Mouse (Mus musculus): ENCODE results near the gene Sfxn1.

The Sfxn1 gene

DNA sequence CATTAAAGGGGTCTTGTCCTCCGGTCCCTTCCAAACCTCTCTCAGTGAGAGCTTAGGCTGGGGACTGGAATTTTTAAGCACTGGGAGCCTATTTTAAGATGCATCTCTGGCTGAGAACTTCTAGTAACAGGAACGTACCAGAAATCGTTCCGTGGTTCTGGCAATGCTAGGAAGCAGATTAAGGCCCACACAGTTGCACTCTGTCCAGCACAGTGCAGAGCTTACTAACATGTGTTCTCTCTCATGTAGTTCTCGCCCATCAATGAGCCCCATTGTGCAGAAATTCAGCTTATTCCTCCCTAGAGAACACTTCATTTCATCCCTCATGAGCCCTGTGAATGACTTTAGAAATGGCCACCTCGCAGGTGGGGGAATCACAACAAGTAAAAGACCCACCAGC lies 44.1 kb downstream of the Sfxn1 start:
- no peak for DNase-seq (ENCODE audit: low read depth in 1 of 2, low spot score in 2 of 2)

DNA sequence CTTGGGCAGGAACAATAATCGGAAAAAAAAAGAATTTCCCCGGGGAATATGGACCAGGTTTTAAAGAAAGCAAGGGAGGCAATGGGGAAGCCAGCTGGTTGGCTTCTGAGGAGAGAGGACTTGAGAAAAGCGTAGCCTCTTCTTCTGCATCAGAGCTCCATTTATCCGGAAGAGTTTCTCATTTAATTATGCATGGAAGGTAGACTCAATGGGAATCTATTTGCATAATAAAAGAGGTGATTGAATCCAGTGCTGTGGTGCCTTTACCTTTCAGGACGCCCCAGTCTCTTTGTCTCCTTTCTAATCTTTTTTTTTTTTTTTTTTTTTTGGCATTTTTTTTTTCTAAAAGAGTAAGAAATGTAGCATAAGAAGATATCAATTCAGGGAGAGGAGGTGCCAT lies 46.7 kb downstream of the Sfxn1 start:
- DNase-seq (ENCODE audit: low read depth in 1 of 2, low spot score in 2 of 2): no peak

DNA sequence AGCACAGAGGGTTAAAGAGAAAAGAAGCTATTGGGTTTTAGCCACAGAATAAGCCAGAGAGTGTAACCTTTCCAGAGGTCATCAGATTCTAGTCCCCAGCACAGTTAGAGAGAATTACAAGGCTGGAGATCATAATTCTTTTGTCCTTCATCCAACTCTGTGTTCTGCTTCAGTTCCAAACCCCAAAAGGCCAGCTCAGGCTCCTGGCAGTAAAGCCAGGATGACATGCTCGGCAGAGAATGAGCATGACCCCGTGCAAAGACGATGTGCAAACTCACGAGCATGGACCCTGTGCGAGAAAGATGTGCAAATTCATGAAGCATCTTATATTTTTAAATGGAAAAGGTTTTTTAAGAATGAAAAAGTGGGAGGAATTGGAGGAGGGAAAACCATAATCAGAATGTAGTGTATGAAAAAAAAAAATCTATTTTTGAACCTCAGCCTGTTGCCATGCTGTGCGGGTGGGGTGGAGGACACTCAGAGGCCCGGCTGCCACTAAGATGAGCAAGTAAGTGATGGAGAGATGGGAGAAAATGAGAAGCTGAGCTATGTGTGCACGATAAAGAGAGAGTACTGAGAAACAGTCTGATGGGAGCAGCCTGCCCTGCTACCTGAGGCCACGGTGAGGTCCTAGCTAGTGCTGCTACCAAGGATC lies 66.2 kb downstream of the Sfxn1 start:
- DNase-seq (ENCODE audit: low read depth in 1 of 2, low spot score in 2 of 2): no peak

DNA sequence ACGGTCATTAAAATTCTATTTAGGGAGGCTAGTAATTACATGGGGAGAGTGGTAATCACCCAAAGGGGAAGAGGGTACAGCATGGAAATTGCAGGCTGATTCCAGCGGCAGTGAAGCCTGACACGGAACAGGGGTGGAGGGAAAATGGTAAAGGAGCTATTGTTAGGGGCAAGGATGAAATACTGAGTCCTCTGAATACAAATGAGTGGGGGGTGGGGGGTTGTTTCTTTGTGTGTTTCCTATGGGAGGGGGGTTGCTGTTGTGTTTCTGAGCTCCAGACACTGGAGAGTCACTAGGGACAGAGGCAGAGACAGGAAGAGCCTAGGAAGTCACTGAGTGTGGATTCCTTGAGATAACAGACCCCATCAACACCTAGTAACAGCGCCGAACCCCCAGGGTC lies 72.1 kb downstream of the Sfxn1 start:
- no peak for DNase-seq (ENCODE audit: low read depth in 1 of 2, low spot score in 2 of 2)

DNA sequence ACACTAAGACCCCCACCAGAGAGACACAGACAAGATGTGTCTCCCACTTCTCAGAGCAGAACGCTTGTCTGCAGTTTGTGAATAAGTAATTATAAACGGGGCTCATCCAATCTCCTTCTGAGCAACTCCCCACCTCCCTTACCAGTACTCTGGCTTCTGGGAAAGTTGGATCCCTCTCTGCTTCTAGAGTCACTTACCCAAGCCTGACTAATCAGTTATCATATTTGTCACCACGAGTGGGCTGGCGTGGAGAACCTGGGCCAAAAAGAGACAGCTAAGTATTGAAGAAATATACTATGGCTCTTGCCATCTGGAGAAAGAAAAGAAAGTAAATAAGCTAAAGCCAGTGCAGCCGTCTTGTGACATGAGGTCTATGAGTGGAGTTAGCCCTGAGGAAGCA lies 73.0 kb downstream of the Sfxn1 start:
- DNase-seq (ENCODE audit: low read depth in 1 of 2, low spot score in 2 of 2): no peak

DNA sequence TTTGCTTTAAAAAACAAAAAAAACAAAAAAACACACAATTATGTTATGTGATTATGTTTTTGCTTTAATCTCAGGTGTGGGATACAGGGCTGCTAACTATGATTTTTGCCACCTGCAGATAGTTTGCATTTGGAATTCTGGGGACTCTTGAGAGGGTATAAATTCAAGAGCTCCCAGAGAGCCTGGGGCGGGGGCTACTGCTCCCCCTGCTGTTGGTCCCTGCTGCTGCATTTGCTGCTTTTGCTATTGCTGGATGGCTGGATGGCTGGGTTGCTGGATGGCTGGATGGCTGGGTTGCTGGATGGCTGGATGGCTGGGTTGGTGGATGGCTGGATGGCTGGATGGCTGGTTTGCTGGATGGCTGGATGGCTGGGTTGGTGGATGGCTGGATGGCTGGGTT lies 75.7 kb downstream of the Sfxn1 start:
- no peak for DNase-seq (ENCODE audit: low read depth in 1 of 2, low spot score in 2 of 2)

DNA sequence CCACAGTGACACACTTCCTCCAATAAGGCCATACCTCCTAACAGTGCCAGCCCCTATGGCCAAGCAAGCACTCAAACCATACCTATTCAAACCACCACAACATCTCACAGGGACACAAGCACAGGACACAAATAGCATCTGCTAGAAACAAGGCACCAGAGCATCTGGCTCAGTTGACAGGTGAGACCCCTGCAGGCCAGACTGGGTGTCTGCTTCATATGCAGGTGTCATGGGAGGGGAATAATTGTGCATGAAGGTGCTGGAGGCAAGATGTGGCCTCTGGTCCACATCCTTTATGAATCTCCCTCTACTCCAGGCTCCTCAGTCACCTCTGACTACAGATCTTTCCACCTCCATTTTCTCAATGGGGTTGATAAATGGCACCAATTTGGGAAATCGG lies 80.8 kb downstream of the Sfxn1 start:
- no peak for DNase-seq (ENCODE audit: low read depth in 1 of 2, low spot score in 2 of 2)

DNA sequence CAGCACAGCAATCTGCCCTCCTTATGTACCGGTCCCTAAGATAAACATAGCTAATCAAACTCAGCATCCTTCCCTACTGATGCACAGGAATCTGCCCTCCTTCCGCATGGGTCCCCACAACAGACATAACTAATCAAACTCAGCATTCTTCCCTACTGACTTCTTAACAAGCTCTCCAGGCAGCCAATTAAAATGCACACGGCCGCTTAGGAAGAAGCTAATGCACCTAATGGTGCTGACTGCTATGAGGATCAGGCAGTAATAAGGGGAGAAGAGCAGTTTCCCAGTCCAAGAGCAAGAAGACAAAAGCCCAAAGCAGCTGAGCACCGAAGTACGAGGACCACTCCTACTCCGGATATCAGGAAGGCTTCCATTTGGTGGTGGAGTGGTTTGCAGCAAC lies 81.2 kb downstream of the Sfxn1 start:
- DNase-seq (ENCODE audit: low read depth in 1 of 2, low spot score in 2 of 2): no peak

DNA sequence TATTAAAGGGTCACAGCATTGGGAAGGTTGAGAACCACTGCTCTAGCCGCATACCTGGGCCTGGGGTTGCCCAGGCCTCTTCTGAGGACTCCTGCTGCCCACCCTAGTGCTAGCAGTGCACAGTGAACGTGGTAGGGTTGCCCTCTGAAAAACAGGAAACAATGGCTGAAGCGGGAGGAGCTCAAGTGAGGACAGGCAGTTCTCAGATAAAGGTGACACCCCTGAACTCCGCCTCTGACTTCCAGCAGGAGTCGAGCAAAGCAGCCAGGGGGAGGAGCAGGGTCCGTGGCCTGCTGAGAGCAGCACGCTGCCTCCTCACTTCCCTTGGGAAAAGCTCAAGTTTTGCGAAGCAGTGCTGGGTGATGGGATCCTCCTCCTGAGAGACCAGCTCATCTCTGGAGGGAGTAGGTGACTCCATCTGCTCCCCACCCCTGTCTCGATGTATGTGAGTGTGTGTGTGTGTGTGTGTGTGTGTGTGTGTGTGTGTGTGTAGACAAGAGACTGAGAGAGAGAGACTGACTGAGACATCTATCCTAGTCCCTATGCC lies 82.1 kb downstream of the Sfxn1 start:
- no peak for DNase-seq (ENCODE audit: low read depth in 1 of 2, low spot score in 2 of 2)

DNA sequence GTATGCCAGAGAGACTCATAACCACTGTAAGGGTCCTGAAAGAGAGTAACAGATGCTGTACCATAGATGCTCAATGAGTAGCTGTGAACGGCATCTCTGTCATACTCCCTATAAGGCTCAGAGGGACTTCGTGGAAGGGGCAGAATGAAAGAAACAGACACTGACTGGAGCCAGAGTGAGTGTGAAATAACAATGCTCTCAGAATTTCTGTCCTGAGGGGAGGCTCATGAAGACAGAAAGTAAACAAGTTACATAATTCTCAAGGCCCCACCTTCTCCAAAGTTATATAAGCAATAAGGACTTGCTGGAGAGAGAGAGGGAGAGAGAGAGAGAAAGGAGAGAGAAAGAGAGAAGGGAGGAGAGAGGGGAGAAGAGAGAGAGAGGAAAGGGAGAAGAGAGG lies 84.2 kb downstream of the Sfxn1 start:
- no peak for DNase-seq (ENCODE audit: low read depth in 1 of 2, low spot score in 2 of 2)

All from monocyte, adult 2 months (primary cell).